Mouse (Mus musculus): ENCODE results near the gene Atp10a.

Gene Atp10a

GRCm38 (mm10) chr7:58742009-58742408 lies 86.0 kb downstream of the Atp10a start:
- DNase-seq: no peak

- no peak for DNase-seq
These were observed 86.7 kb downstream of the Atp10a start for GRCm38 (mm10) chr7:58742648-58743047.

- no peak for DNase-seq
These were observed 87.7 kb downstream of the Atp10a start for GRCm38 (mm10) chr7:58743362-58744320.

- DNase-seq: no peak
These were observed 90.9 kb downstream of the Atp10a start for GRCm38 (mm10) chr7:58746817-58747216.

- no peak for DNase-seq
These were observed 94.1 kb downstream of the Atp10a start for GRCm38 (mm10) chr7:58749904-58750612.

GRCm38 (mm10) chr7:58752041-58752440 lies 96.1 kb downstream of the Atp10a start:
- no peak for DNase-seq

- no peak for DNase-seq
These were observed 98.1 kb downstream of the Atp10a start for GRCm38 (mm10) chr7:58754076-58754475.

GRCm38 (mm10) chr7:58754536-58754935 lies 98.6 kb downstream of the Atp10a start:
- no peak for DNase-seq

- DNase-seq: no peak
These were observed 99.1 kb downstream of the Atp10a start for GRCm38 (mm10) chr7:58755083-58755482.

- no peak for DNase-seq
These were observed 99.9 kb downstream of the Atp10a start for GRCm38 (mm10) chr7:58755846-58756245.

GRCm38 (mm10) chr7:58757331-58757730 lies 101.4 kb downstream of the Atp10a start:
- no peak for DNase-seq

GRCm38 (mm10) chr7:58758396-58758795 lies 102.4 kb downstream of the Atp10a start:
- DNase-seq: no peak

GRCm38 (mm10) chr7:58759265-58759664 lies 103.3 kb downstream of the Atp10a start:
- DNase-seq: no peak

GRCm38 (mm10) chr7:58767257-58767656 lies 111.3 kb downstream of the Atp10a start:
- peak; percentile 25 for DNase-seq

- DNase-seq: no peak
These were observed 112.3 kb downstream of the Atp10a start for GRCm38 (mm10) chr7:58768253-58768652.

GRCm38 (mm10) chr7:58770254-58770653 lies 114.3 kb downstream of the Atp10a start:
- no peak for DNase-seq

GRCm38 (mm10) chr7:58772048-58772690 lies 116.2 kb downstream of the Atp10a start:
- DNase-seq: no peak

GRCm38 (mm10) chr7:58779146-58779545 lies 123.2 kb downstream of the Atp10a start:
- no peak for DNase-seq

- DNase-seq: no peak
These were observed 131.0 kb downstream of the Atp10a start for GRCm38 (mm10) chr7:58786986-58787385.

- no peak for DNase-seq
These were observed 131.6 kb downstream of the Atp10a start for GRCm38 (mm10) chr7:58787585-58787984.

GRCm38 (mm10) chr7:58788424-58789261 lies 132.7 kb downstream of the Atp10a start:
- DNase-seq: no peak

- DNase-seq: no peak
These were observed 141.3 kb downstream of the Atp10a start for GRCm38 (mm10) chr7:58797281-58797680.

All from cerebellum, adult 8-10 months (tissue).